Comparison of ENCODE assay signal across 8 mouse cellular contexts in the genomic region with DNA sequence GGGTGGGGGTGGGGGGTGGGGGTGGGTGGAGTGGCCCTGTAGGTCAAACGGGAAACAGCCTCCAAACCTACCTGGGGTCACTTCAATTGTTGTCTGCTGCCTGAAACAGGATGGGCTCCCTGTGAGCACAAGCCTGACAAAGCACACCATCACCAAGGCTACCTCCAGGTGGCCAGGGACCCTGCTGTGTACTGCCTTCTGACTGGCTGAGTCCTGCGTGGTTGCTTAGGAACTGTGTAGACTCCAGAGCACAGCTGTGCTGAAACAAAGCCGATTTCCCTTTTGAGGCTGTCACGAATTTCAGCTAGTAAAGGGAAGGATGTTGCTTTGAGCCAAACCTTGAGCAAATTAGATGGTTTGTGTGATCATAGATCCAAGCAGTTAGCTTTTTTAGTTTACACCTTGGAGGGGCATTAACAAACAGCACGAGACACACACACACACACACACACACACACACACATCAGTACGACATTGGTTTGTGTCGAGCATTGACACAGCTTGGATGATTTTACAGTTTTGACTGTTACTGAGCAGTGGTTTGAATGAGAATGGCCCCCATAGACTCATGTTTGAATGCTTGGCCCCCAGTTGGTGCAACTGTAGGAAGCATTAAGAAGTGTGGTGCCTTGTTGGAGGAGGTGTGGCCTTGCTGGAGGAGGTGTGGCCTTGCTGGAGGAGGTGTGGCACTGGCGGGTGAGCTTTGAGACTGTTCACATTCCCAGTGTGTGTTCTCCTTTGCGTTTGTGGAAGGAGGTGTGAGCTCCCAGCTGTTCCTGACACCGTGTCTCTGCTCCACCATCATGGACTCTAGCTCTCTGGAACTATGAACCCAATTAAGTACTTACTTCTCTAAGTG. TPM values are rescaled to one million over a fixed set of nuclear protein-coding genes. Genes with fewer than 3 reads are reported as not detected.
A peak's percentile ranks its signal among the peaks of the same experiment; 100 is the strongest.
DNase-seq lines count a peak whose midpoint lies in the region; ATAC-seq lines count a peak whose summit lies in the region.

No protein-coding gene starts in this region.

- H3K27ac ChIP-seq in hindbrain, embryonic 11.5 days (ENCODE audit: low read depth, low read length), result peak overlapping the region; percentile 81

- DNase-seq in adrenal gland, postnatal 14 days, result peak; percentile 46
- DNase-seq in adrenal gland, adult (ENCODE audit: inconsistent age in 2 of 2, low spot score in 1 of 2), result no peak
- DNase-seq in embryo, embryonic 10.5 days (ENCODE audit: low spot score), result peak; percentile 78
- DNase-seq in hindbrain, embryonic 11.5 days (ENCODE audit: low spot score), result peak; percentile 81
- DNase-seq in left cerebral cortex, postnatal 36 days (ENCODE audit: low spot score in 2 of 2), result peak; percentile 64 to 65
- DNase-seq in naive thymus-derived CD4-positive, alpha-beta T cell, adult 2 months (ENCODE audit: low read depth), result peak; percentile 12
- DNase-seq in thymus, postnatal 36 days, result peak; percentile 53 to 73
- DNase-seq in cerebellum, postnatal 36 days, result no peak

- H3K9ac ChIP-seq in hindbrain, embryonic 11.5 days (ENCODE audit: low read depth, low read length), result no peak overlapping the region

- H3K9me3 ChIP-seq in hindbrain, embryonic 11.5 days (ENCODE audit: control insufficient read depth, low read length), result no peaks in the 10 kb centered on the region

- WGBS in hindbrain, embryonic 11.5 days, result 4% methylated on average over 10 of the region's 10 CpGs

- H3K4me1 ChIP-seq in hindbrain, embryonic 11.5 days (replicated peaks; ENCODE audit: control insufficient read depth, insufficient read depth, low read length), result 0 out of 2 replicates have a peak, but pooled peaks cover 2% of the 10 kb centered on the region

- H3K36me3 ChIP-seq in hindbrain, embryonic 11.5 days (ENCODE audit: control insufficient read depth, insufficient read depth, low read length), result no peaks in the 10 kb centered on the region

- peak; percentile 98 for ATAC-seq in hindbrain, embryonic 11.5 days (ENCODE audit: low FRiP score)

- H3K27me3 ChIP-seq in hindbrain, embryonic 11.5 days (ENCODE audit: control insufficient read depth, insufficient read depth, low read length), result no peaks in the 10 kb centered on the region

- intact Hi-C loops in left cerebral cortex, postnatal 36 days (cut with DNase I), result loop anchor here (5.0 kb wide), 1 partner anchor 65 kb away; no protein-coding TSS in a partner anchor

- H3K4me2 ChIP-seq in hindbrain, embryonic 11.5 days (replicated peaks; ENCODE audit: low read depth, low read length), result peak overlapping the region; percentile 29

- no peak overlapping the region for H3K4me3 ChIP-seq in hindbrain, embryonic 11.5 days (ENCODE audit: low read depth, low read length)

RNA-seq across cellular contexts. Expression of gene Erv3, which starts 11.8 kb away (rescaled TPM):
- not detected in 2 replicates for total RNA-seq in adrenal gland, postnatal 14 days (2021)
- not detected in 2 replicates for polyA plus RNA-seq in hindbrain, embryonic 11.5 days (2014; fragmentation: Nextera tagmentation; extraction: Ambion mirVana)
- under 1 TPM; 0.15 to 0.23 TPM for total RNA-seq in left cerebral cortex, postnatal 36 days (2021)

Comparison
In these comparisons a context has a peak if more than half of its experiments do, and no peak if none do; other contexts are left out.
1. DNase-seq: peak in adrenal gland, postnatal 14 days (single experiment), embryo, embryonic 10.5 days (single experiment), hindbrain, embryonic 11.5 days (single experiment), left cerebral cortex, postnatal 36 days (2 of 2), naive thymus-derived CD4-positive, alpha-beta T cell, adult 2 months (single experiment) and thymus, postnatal 36 days (2 of 2); none in adrenal gland, adult (0 of 2) and cerebellum, postnatal 36 days (0 of 2).